Mouse (Mus musculus) gastrocnemius, postnatal 10 days (tissue): Measurements from ENCODE around the gene S1pr4. TPM values are rescaled to one million over a fixed set of nuclear protein-coding genes. Genes with fewer than 3 reads are reported as not detected.

Experiments used
- microRNA-seq, 2 experiments: library from miRNA; unstranded; fragments of <30 nt; microRNA quantifications; one replicate each; pipeline ENCODE4 v1.2.0; 2021
- total RNA-seq, 2 experiments: library from RNA; stranded (reverse); gene quantifications; 2 replicates each; pipeline ENCODE4 v1.2.3; 2021

S1pr4 gene
- total RNA-seq, 2 experiments from 2014 or later, result 0.56 to 0.61 TPM

Small RNAs within 50 kb of the gene (microRNA-seq; reads per million reads assigned to microRNA genes)
- 0 reads per million in 2 experiments for gene Gm25595

Other genes starting within 250 kb of the S1pr4 start
- gene Matk, start 247.2 kb downstream of the S1pr4 start, total RNA-seq, result 1 to 10 TPM in 1 of 2 experiments, under 1 TPM in 1; 0.70 to 1.3 TPM
- gene Mrpl54, start 233.2 kb downstream of the S1pr4 start, total RNA-seq, result 100 to 1,000 TPM in 1 of 2 experiments, 10 to 100 TPM in 1; 93.7 to 108 TPM
- gene Apba3, start 233.2 kb downstream of the S1pr4 start, total RNA-seq, result 10 to 100 TPM; 61.6 to 63.5 TPM
- under 1 TPM; 0.14 to 0.36 TPM for gene Tjp3, start 208.6 kb downstream of the S1pr4 start, total RNA-seq
- gene Pip5k1c, start 207.2 kb downstream of the S1pr4 start, total RNA-seq, result 10 to 100 TPM; 24.0 to 30.8 TPM
- 10 to 100 TPM; 11.0 to 14.5 TPM for gene Cactin, start 179.0 kb downstream of the S1pr4 start, total RNA-seq
- 1 to 10 TPM; 2.3 to 3.8 TPM for gene Tbxa2r, start 171.4 kb downstream of the S1pr4 start, total RNA-seq
- 1 to 10 TPM in 1 of 2 experiments, under 1 TPM in 1; 0.96 to 1.3 TPM for gene Gipc3, start 156.9 kb downstream of the S1pr4 start, total RNA-seq
- gene Hmg20b, start 149.7 kb downstream of the S1pr4 start, total RNA-seq, result 10 to 100 TPM; 26.8 to 41.9 TPM
- 1 to 10 TPM; 4.5 to 7.5 TPM for gene Mfsd12, start 142.6 kb downstream of the S1pr4 start, total RNA-seq
- gene 4930404N11Rik, start 134.3 kb downstream of the S1pr4 start, total RNA-seq, result 1 to 10 TPM in 1 of 2 experiments, under 1 TPM in 1; 0.85 to 1.4 TPM
- gene Fzr1, start 121.6 kb downstream of the S1pr4 start, total RNA-seq, result 10 to 100 TPM; 17.6 to 24.1 TPM
- 10 to 100 TPM; 40.3 to 46.7 TPM for gene Dohh, start 115.7 kb downstream of the S1pr4 start, total RNA-seq
- gene Gm48551, start 115.7 kb downstream of the S1pr4 start, total RNA-seq, result under 1 TPM; 0.40 to 0.45 TPM
- 1 to 10 TPM in 1 of 2 experiments, under 1 TPM in 1; 0.33 to 2.0 TPM for gene Gm48552, start 111.1 kb downstream of the S1pr4 start, total RNA-seq
- gene Smim24, start 107.1 kb downstream of the S1pr4 start, total RNA-seq, result under 1 TPM in 1 of 2 experiments, not detected in 1; 0.65 TPM
- gene Nfic, start 44.5 kb downstream of the S1pr4 start, total RNA-seq, result 100 to 1,000 TPM; 329 to 332 TPM
- gene Celf5, start 17.4 kb downstream of the S1pr4 start, total RNA-seq, result under 1 TPM; 0.38 to 0.99 TPM
- gene Ncln, start 3.7 kb downstream of the S1pr4 start, total RNA-seq, result 10 to 100 TPM; 45.9 to 48.2 TPM
- gene Gna15, start 24.1 kb upstream of the S1pr4 start, total RNA-seq, result under 1 TPM; 0.47 to 0.77 TPM
- 10 to 100 TPM; 40.6 to 44.8 TPM for gene Gna11, start 45.1 kb upstream of the S1pr4 start, total RNA-seq
- gene Aes, start 59.4 kb upstream of the S1pr4 start, total RNA-seq, result 100 to 1,000 TPM; 614 to 667 TPM
- gene Tle2, start 74.4 kb upstream of the S1pr4 start, total RNA-seq, result 1 to 10 TPM; 4.4 to 9.4 TPM
- 1 to 10 TPM; 2.2 to 3.1 TPM for gene Tle6, start 100.9 kb upstream of the S1pr4 start, total RNA-seq
- gene BC025920, start 106.1 kb upstream of the S1pr4 start, total RNA-seq, result 1 to 10 TPM; 1.6 to 1.8 TPM
- 1 to 10 TPM; 7.3 to 9.7 TPM for gene Sirt6, start 127.7 kb upstream of the S1pr4 start, total RNA-seq
- gene Ankrd24, start 128.4 kb upstream of the S1pr4 start, total RNA-seq, result 10 to 100 TPM; 13.0 to 18.4 TPM
- 1 to 10 TPM; 1.7 to 2.2 TPM for gene Gm10778, start 148.9 kb upstream of the S1pr4 start, total RNA-seq
- gene Zfp433, start 204.7 kb upstream of the S1pr4 start, total RNA-seq, result 1 to 10 TPM; 5.0 to 7.7 TPM